Mouse (Mus musculus) kidney, adult 2 months (tissue): ENCODE measurements at regions not wholly inside any gene's neighbourhood (a gene's known extent, or its start where the extent isn't known, plus 50 kb on each side); places are given as distances from the start of the nearest gene placed in this dataset.

ENCODE experiments used
- CTCF ChIP-seq: fragments of 200-500 bp; conservative IDR thresholded peaks from 2 replicates; pipeline ENCODE4 v1.5.1; 2011; ENCODE audit warnings: low read depth, mild to moderate bottlenecking, control low read depth, low read length, moderate library complexity, mixed read lengths; ENCODE audit not compliant: insufficient read depth, insufficient read length
- POLR2A ChIP-seq: fragments of 200-500 bp; IDR thresholded peaks from one replicate; pipeline ENCODE4 v1.6.1; 2011; ENCODE audit warnings: low read depth, low read length, control low read depth

DNA sequence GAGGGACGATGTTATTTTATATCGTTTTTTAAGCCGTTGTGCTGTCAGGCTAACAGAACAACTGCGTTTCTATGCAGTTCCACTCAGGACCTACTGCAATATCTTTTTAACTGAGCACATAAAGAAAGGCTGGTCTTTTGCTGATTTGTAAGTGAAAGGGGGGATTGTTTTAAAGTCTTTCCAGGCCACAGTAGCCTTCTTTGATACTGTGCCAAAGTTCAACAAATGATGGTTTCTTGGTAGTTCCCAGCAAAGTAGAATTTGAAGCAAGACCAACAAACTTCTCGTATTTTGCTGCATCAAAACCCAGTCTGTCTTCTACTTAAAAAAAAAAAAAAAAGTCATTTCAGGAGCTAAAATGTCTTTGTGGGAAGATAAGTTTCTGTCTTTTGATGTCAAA, 263.8 kb downstream of the Gxylt1 start:
- TF ChIP-seq POLR2A (no peak), CTCF (no peak)
